Mouse (Mus musculus): ENCODE results near the gene Hoxb9. TPM values are rescaled to one million over a fixed set of nuclear protein-coding genes. Genes with fewer than 3 reads are reported as not detected.

The Hoxb9 gene
- polyA plus RNA-seq, 1 experiment from 2014 or later = not detected

DNA sequence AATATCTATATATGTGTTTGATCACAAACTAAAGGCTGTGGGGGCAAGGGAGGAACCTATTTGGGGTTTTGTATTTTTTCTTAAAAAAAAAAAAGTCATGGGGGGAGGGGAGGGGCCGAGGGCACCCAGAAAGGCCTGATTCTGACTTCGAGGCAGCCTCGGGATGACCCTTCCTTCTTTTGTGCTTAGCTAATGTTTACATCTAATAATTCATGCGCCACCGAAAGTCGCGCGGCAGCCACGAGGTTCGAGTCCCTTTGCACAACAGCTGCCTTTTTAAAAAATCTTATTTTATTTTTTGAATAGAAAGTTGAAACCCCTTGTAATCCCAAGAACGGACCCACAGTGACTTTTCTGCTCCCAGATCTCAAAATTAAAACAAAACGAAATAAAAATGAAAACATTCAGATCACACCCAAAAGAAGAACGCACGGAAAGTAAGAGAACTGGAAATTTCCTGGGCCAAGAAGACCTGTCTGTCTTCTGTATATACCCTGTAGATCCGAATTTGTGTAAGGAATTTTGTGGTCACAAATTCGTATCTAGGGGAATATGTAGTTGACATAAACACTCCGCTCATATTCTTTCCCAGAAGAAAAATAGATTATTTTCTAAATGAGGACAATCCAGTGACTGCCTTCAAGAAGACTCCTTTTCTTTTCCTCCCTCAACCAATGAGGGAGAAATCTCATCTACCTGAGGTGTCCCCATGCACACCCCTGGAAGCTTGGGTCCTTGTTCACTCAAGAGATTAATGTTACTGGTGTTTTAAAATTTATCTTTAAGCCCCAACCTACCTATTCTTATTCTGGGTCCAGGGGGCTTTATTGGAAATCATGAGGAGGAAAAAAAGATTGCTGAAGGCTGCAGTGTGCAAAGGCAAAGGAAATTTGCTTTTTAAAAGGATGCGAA lies 45.7 kb downstream of the Hoxb9 start:
- 5% methylated on average over 18 of the region's 18 CpGs for WGBS
- H3K27me3 ChIP-seq (ENCODE audit: control insufficient read depth, insufficient read depth, low read length) = peaks cover 100% of the 10 kb centered on the region
- no peak overlapping the region for H3K4me2 ChIP-seq (ENCODE audit: low read depth, low read length, severe bottlenecking)
- no peaks in the 10 kb centered on the region for H3K36me3 ChIP-seq (ENCODE audit: control insufficient read depth, insufficient read depth, low read length)
- H3K4me3 ChIP-seq (ENCODE audit: low read depth, low read length) = no peak overlapping the region
- H3K9ac ChIP-seq (ENCODE audit: low read length) = no peak overlapping the region
- ATAC-seq (replicated peaks; ENCODE audit: low FRiP score) (no peak), DNase-seq (ENCODE audit: low spot score) (no peak)
- no peaks in the 10 kb centered on the region for H3K9me3 ChIP-seq (ENCODE audit: control insufficient read depth, low read length)
- no peak overlapping the region for H3K27ac ChIP-seq (ENCODE audit: low read depth, low read length)
- H3K4me1 ChIP-seq (replicated peaks; ENCODE audit: control insufficient read depth, insufficient read depth, low read length) = peaks cover 5% of the 10 kb centered on the region

GRCm38 (mm10) chr11:96317608-96318367 lies 46.5 kb downstream of the Hoxb9 start, which contains the start of gene Hoxb4:
Gene Hoxb4, plus strand, starts transcription at chr11:96318267.
- DNase-seq (ENCODE audit: low spot score) = no peak
- no peak for ATAC-seq (replicated peaks; ENCODE audit: low FRiP score)
- peaks cover 5% of the 10 kb centered on the region for H3K4me1 ChIP-seq (replicated peaks; ENCODE audit: control insufficient read depth, insufficient read depth, low read length)
- H3K27ac ChIP-seq (ENCODE audit: low read depth, low read length) = no peak within 1 kb of the TSS
- H3K4me2 ChIP-seq (ENCODE audit: low read depth, low read length, severe bottlenecking) = peak within 1 kb of the TSS; percentile 44; the same call in 1 of the 2 replicates
- peak within 1 kb of the TSS; percentile 24 for H3K4me3 ChIP-seq (ENCODE audit: low read depth, low read length)
- H3K36me3 ChIP-seq (ENCODE audit: control insufficient read depth, insufficient read depth, low read length) = no peaks in the 10 kb centered on the region
- peaks cover 100% of the 10 kb centered on the region for H3K27me3 ChIP-seq (ENCODE audit: control insufficient read depth, insufficient read depth, low read length)
- no peaks in the 10 kb centered on the region for H3K9me3 ChIP-seq (ENCODE audit: control insufficient read depth, low read length)
- WGBS = 1% methylated on average over 28 of the region's 28 CpGs
- no peak within 1 kb of the TSS for H3K9ac ChIP-seq (ENCODE audit: low read length)

DNA sequence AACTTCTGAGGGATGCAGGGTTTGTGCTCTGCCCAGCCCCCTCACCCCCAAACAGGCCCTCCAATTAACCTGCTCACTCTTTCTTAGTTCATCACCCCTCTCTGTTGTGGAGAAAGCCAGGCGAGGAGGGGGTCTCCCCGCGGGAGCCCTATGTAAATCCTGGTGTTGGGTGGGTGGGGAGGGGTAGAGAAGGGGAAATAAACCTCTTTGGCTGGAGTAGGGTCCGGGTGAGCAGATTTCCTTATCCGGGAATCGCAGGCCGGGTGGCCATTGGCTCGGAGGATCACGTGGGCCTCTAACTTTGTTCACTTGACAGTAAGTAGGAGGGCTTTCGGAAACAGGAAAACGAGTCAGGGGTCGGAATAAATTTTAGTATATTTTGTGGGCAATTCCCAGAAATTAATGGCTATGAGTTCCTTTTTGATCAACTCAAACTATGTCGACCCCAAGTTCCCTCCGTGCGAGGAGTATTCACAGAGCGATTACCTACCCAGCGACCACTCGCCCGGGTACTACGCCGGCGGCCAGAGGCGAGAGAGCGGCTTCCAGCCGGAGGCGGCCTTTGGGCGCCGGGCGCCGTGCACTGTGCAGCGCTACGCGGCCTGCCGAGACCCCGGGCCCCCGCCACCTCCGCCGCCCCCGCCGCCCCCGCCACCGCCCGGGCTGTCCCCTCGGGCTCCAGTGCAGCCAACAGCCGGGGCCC lies 47.3 kb downstream of the Hoxb9 start:
- no peak for ATAC-seq (replicated peaks; ENCODE audit: low FRiP score)
- Histone ChIP-seq H3K27me3 (ENCODE audit: control insufficient read depth, insufficient read depth, low read length) (peaks cover 100% of the 10 kb centered on the region), H3K9ac (ENCODE audit: low read length) (no peak overlapping the region), H3K4me2 (ENCODE audit: low read depth, low read length, severe bottlenecking) (peak overlapping the region; percentile 44; the same call in 1 of the 2 replicates), H3K4me3 (ENCODE audit: low read depth, low read length) (peak overlapping the region; percentile 24), H3K27ac (ENCODE audit: low read depth, low read length) (no peak overlapping the region), H3K4me1 (replicated peaks; ENCODE audit: control insufficient read depth, insufficient read depth, low read length) (peaks cover 5% of the 10 kb centered on the region), H3K9me3 (ENCODE audit: control insufficient read depth, low read length) (no peaks in the 10 kb centered on the region), H3K36me3 (ENCODE audit: control insufficient read depth, insufficient read depth, low read length) (no peaks in the 10 kb centered on the region)
- no peak for DNase-seq (ENCODE audit: low spot score)
- WGBS = under 1% methylated on average over 35 of the region's 45 CpGs

- Histone ChIP-seq H3K4me3 (ENCODE audit: low read depth, low read length) (peak overlapping the region; percentile 24), H3K9me3 (ENCODE audit: control insufficient read depth, low read length) (no peaks in the 10 kb centered on the region), H3K4me1 (replicated peaks; ENCODE audit: control insufficient read depth, insufficient read depth, low read length) (peaks cover 5% of the 10 kb centered on the region), H3K27me3 (ENCODE audit: control insufficient read depth, insufficient read depth, low read length) (peaks cover 98% of the 10 kb centered on the region), H3K4me2 (ENCODE audit: low read depth, low read length, severe bottlenecking) (peak overlapping the region; percentile 44; the same call in 1 of the 2 replicates), H3K9ac (ENCODE audit: low read length) (no peak overlapping the region), H3K27ac (ENCODE audit: low read depth, low read length) (no peak overlapping the region), H3K36me3 (ENCODE audit: control insufficient read depth, insufficient read depth, low read length) (no peaks in the 10 kb centered on the region)
- DNase-seq (ENCODE audit: low spot score) (no peak), ATAC-seq (replicated peaks; ENCODE audit: low FRiP score) (no peak)
- WGBS = under 1% methylated on average over 31 of the region's 34 CpGs
Measured at GRCm38 (mm10) chr11:96319071-96319902, 48.0 kb downstream of the Hoxb9 start.

- Histone ChIP-seq H3K4me2 (ENCODE audit: low read depth, low read length, severe bottlenecking) (no peak overlapping the region), H3K36me3 (ENCODE audit: control insufficient read depth, insufficient read depth, low read length) (no peaks in the 10 kb centered on the region), H3K4me3 (ENCODE audit: low read depth, low read length) (no peak overlapping the region), H3K27me3 (ENCODE audit: control insufficient read depth, insufficient read depth, low read length) (peaks cover 98% of the 10 kb centered on the region), H3K9me3 (ENCODE audit: control insufficient read depth, low read length) (no peaks in the 10 kb centered on the region), H3K27ac (ENCODE audit: low read depth, low read length) (no peak overlapping the region), H3K9ac (ENCODE audit: low read length) (no peak overlapping the region), H3K4me1 (replicated peaks; ENCODE audit: control insufficient read depth, insufficient read depth, low read length) (peaks cover 5% of the 10 kb centered on the region)
- DNase-seq (ENCODE audit: low spot score) = no peak
- ATAC-seq (replicated peaks; ENCODE audit: low FRiP score) = no peak
- under 1% methylated on average over 29 of the region's 29 CpGs for WGBS
Measured at GRCm38 (mm10) chr11:96319910-96320309, 48.7 kb downstream of the Hoxb9 start.

DNA sequence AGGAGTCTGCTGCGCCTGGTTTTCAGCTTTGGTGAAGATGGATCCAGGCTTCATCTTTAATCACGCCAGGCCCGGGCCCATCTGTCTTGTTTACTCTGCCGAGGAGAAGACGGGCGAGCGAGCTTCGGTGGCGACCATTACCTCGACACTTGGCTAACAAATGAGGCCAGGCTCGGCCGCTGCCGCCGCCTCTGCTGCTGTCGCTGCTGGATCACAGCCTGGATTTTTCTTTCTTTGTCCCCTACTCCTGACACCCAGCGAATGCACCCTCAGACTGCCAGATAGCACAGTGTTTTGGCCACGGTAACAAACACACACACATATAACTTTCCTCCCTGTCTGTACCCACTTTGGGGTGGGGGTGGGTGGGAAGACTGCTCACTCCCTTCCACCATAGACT lies 49.4 kb downstream of the Hoxb9 start:
- no peaks in the 10 kb centered on the region for H3K36me3 ChIP-seq (ENCODE audit: control insufficient read depth, insufficient read depth, low read length)
- no peak overlapping the region for H3K9ac ChIP-seq (ENCODE audit: low read length)
- no peak overlapping the region for H3K4me2 ChIP-seq (ENCODE audit: low read depth, low read length, severe bottlenecking)
- H3K4me1 ChIP-seq (replicated peaks; ENCODE audit: control insufficient read depth, insufficient read depth, low read length) = peaks cover 5% of the 10 kb centered on the region
- under 1% methylated on average over 17 of the region's 17 CpGs for WGBS
- H3K9me3 ChIP-seq (ENCODE audit: control insufficient read depth, low read length) = no peaks in the 10 kb centered on the region
- no peak overlapping the region for H3K27ac ChIP-seq (ENCODE audit: low read depth, low read length)
- ATAC-seq (replicated peaks; ENCODE audit: low FRiP score) = no peak
- no peak for DNase-seq (ENCODE audit: low spot score)
- peaks cover 98% of the 10 kb centered on the region for H3K27me3 ChIP-seq (ENCODE audit: control insufficient read depth, insufficient read depth, low read length)
- H3K4me3 ChIP-seq (ENCODE audit: low read depth, low read length) = no peak overlapping the region

DNA sequence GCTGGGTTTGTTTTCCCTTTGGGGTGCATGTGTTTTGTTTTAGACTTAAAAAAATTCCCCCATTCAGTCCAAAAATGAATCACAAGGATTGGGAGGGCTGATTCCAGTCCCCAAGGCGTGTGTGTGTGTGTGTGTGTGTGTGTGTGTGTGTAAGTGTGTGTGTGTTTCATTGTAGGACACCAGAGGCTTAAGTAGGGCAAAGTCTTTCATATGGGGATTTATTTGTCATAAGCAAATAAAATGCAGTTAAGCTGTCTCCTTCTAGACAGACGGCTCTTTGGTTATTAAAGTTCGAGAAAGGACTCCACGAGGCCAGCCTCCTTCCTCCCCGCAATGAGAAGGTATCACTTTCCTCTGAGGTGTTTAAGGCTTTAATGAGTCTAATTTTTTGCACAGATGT lies 50.6 kb downstream of the Hoxb9 start:
- no peak overlapping the region for H3K9ac ChIP-seq (ENCODE audit: low read length)
- DNase-seq (ENCODE audit: low spot score) (no peak), ATAC-seq (replicated peaks; ENCODE audit: low FRiP score) (no peak)
- peaks cover 98% of the 10 kb centered on the region for H3K27me3 ChIP-seq (ENCODE audit: control insufficient read depth, insufficient read depth, low read length)
- no peak overlapping the region for H3K27ac ChIP-seq (ENCODE audit: low read depth, low read length)
- H3K4me1 ChIP-seq (replicated peaks; ENCODE audit: control insufficient read depth, insufficient read depth, low read length) = peaks cover 5% of the 10 kb centered on the region
- WGBS = 11% methylated on average over 5 of the region's 5 CpGs
- H3K4me2 ChIP-seq (ENCODE audit: low read depth, low read length, severe bottlenecking) = no peak overlapping the region
- H3K36me3 ChIP-seq (ENCODE audit: control insufficient read depth, insufficient read depth, low read length) = no peaks in the 10 kb centered on the region
- H3K4me3 ChIP-seq (ENCODE audit: low read depth, low read length) = no peak overlapping the region
- H3K9me3 ChIP-seq (ENCODE audit: control insufficient read depth, low read length) = no peaks in the 10 kb centered on the region

Measured in forebrain, embryonic 11.5 days (tissue).